Mouse (Mus musculus): ENCODE data around the gene Eps8.

GRCm38 (mm10) chr6:137470901-137471598 is 183.6 kb downstream of the Eps8 start:
- TF ChIP-seq CTCF (IDR thresholded peaks at IDR 0.05; ENCODE audit: extremely low read depth, insufficient read depth, insufficient read length, insufficient replicate concordance), result no peak
- no peak for TF ChIP-seq POLR2A (IDR thresholded peaks at IDR 0.05; ENCODE audit: low read depth, low read length)
